Mouse (Mus musculus): ENCODE results near the gene Zbtb24. TPM values are rescaled to one million over a fixed set of nuclear protein-coding genes. Genes with fewer than 3 reads are reported as not detected.
"Not testable (repeated sequence)": the region's sequence is repeated elsewhere in the genome, so short reads cannot be mapped to it uniquely, and the experiment has no call there.

Gene Zbtb24
- polyA plus RNA-seq, 1 experiment from 2014 or later, result 19.3 TPM

DNA sequence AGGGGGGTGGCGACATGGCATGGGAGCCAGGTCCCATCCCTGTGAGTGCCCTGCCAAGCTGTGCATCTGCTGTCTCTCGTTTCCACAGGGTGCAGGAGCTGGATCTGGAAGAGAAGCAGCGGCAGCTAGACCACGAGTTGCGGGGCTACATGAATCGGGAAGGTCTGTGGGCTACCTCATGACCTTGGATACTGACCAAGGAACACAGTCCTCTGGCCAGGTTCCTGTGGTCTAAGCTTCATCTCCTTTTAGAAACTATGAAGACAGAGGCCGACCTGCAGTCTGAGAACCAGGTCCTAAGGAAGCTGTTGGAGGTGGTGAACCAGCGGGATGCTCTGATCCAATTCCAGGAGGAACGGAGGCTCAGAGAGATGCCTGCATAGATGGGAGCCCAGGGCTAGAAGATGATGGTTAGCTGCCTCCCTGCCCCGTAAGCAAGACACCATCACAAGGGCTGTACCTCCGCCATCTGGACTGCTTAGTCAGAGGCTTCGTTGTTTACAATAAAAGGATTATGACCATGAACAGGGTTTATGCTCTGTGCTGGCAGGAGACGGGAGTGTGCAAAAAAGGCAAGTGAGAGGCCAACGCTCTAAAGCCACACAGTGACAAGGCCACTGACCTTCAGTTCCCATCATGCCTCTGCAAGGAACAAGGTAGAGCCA lies 36.5 kb downstream of the Zbtb24 start:
- 83% methylated on average over 14 of the region's 14 CpGs for WGBS
- H3K9ac ChIP-seq, result no peak overlapping the region
- no peaks in the 10 kb centered on the region for H3K9me3 ChIP-seq
- peaks cover 65% of the 10 kb centered on the region for H3K36me3 ChIP-seq
- H3K27me3 ChIP-seq, result no peaks in the 10 kb centered on the region; the same call in 1 of the 2 replicates
- peaks cover 22% of the 10 kb centered on the region for H3K4me1 ChIP-seq (replicated peaks)
- no peak overlapping the region for H3K4me3 ChIP-seq
- no peak overlapping the region for H3K4me2 ChIP-seq
- no peak for ATAC-seq (ENCODE audit: low read depth)
- no peak overlapping the region for H3K27ac ChIP-seq (replicated peaks)

- Histone ChIP-seq H3K27me3 (no peaks in the 10 kb centered on the region; the same call in 1 of the 2 replicates), H3K9ac (peak overlapping the region; percentile 77)
- no peak for ATAC-seq (ENCODE audit: low read depth)
Observed at GRCm38 (mm10) chr10:41488877-41489276, 38.7 kb downstream of the Zbtb24 start.

GRCm38 (mm10) chr10:41489294-41489693 lies 39.1 kb downstream of the Zbtb24 start:
- WGBS, result 40% methylated on average over 8 of the region's 8 CpGs
- Histone ChIP-seq H3K4me2 (peak overlapping the region; percentile 96), H3K4me3 (peak overlapping the region; percentile 61), H3K27ac (replicated peaks) (no peak overlapping the region), H3K9me3 (no peaks in the 10 kb centered on the region), H3K4me1 (replicated peaks) (peaks cover 22% of the 10 kb centered on the region), H3K27me3 (no peaks in the 10 kb centered on the region; the same call in 1 of the 2 replicates), H3K9ac (peak overlapping the region; percentile 77), H3K36me3 (peaks cover 38% of the 10 kb centered on the region)
- peak; percentile 14; the same call in 1 of the 2 replicates for ATAC-seq (ENCODE audit: low read depth)

More at GRCm38 (mm10) chr10:41488877-41489276, 38.7 kb downstream of the Zbtb24 start:
- Histone ChIP-seq H3K4me2 (peak overlapping the region; percentile 96), H3K4me1 (replicated peaks) (peaks cover 22% of the 10 kb centered on the region), H3K36me3 (peaks cover 43% of the 10 kb centered on the region), H3K4me3 (peak overlapping the region; percentile 61), H3K9me3 (no peaks in the 10 kb centered on the region), H3K27ac (replicated peaks) (no peak overlapping the region)
- WGBS, result 55% methylated on average over 7 of the region's 7 CpGs

DNA sequence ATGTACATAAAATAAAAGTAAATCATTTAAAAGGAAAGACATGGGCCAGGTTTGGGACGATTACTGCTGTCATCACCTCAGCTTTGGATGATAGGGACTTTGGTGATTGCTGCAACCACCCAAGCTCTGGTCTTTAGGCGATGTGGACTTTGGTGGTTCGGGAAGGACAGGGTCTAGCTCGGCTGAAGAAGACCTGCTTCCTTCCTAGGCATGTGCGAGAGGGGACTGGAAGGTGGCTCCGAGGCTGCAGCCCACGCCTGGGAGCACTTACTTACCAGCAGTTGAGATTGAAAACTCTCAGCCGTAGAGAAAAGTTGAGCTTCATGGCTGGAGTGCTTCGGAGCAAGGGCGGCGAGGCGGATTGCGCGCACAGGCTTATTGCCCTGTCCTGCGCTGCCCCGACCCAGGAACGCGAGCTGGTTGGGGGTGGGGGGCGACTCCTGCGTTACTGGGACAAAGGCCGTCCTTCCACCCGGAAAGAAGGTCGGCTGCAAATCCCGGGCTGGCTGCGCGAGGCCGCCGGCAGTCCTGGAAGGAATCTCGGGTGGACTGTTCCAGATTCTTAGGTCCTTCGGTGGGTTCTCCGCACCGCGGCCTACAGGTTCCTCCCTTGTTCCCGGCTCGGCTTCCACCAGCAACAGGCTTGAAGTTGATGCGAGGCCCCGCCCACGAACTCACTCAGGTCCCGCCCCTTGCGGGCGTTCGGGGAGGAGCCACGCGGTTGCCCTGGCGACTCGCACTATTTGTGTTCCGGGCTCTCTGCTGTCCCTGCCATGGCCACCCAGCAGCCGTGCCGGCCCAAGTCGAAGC lies 39.7 kb downstream of the Zbtb24 start, which contains the start of the genes Smpd2 and Ppil6:
TSS of gene Smpd2 (minus strand) at position 662 of the 810 bp plus-strand sequence.
TSS of gene Ppil6 (plus strand) at position 732 of the 810 bp plus-strand sequence.
- Histone ChIP-seq H3K27me3 (no peaks in the 10 kb centered on the region; the same call in 1 of the 2 replicates), H3K4me1 (replicated peaks) (peaks cover 22% of the 10 kb centered on the region), H3K4me3 (peak within 1 kb of the TSS; percentile 61), H3K36me3 (peaks cover 32% of the 10 kb centered on the region), H3K4me2 (peak within 1 kb of the TSS; percentile 96), H3K9ac (peak within 1 kb of the TSS; percentile 77), H3K27ac (replicated peaks) (no peak within 1 kb of the TSS), H3K9me3 (no peaks in the 10 kb centered on the region)
- WGBS, result 2% methylated on average over 50 of the region's 50 CpGs
- ATAC-seq (ENCODE audit: low read depth), result peak; percentile 97

- under 1% methylated on average over 29 of the region's 29 CpGs for WGBS
- peak; percentile 66 for ATAC-seq (ENCODE audit: low read depth)
- H3K9ac ChIP-seq, result peak overlapping the region; percentile 77
- H3K4me3 ChIP-seq, result peak overlapping the region; percentile 61
- peak overlapping the region; percentile 96 for H3K4me2 ChIP-seq
- no peaks in the 10 kb centered on the region for H3K9me3 ChIP-seq
- H3K4me1 ChIP-seq (replicated peaks), result peaks cover 22% of the 10 kb centered on the region
- H3K27me3 ChIP-seq, result no peaks in the 10 kb centered on the region; the same call in 1 of the 2 replicates
- H3K27ac ChIP-seq (replicated peaks), result no peak overlapping the region
- peaks cover 26% of the 10 kb centered on the region for H3K36me3 ChIP-seq
Observed at GRCm38 (mm10) chr10:41490518-41490873, 40.3 kb downstream of the Zbtb24 start.

DNA sequence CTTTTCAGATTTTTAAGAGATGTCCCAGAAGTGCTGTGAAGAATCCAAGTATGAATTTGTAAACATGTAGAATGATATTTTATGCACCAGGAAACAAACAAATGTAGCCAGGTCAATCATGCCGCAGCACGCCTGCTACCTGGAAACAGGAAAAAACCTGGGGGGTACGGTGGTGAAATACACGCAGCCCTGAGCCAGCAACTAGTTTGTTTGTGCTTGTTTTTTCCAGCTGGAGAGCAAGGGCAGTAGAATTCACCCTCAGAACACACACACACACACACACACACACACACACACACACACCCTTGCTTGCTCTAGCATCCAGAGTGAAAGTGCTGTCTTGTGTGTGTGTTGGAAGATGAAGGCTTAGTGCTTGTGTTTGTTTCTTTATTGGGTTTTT lies 40.9 kb downstream of the Zbtb24 start:
- H3K4me2 ChIP-seq, result peak overlapping the region; percentile 96
- peaks cover 22% of the 10 kb centered on the region for H3K4me1 ChIP-seq (replicated peaks)
- WGBS, result 65% methylated on average over 4 of the region's 4 CpGs
- peak overlapping the region; percentile 61; the same call in 1 of the 2 replicates for H3K4me3 ChIP-seq
- peaks cover 20% of the 10 kb centered on the region for H3K36me3 ChIP-seq
- H3K9me3 ChIP-seq, result no peaks in the 10 kb centered on the region
- H3K9ac ChIP-seq, result no peak overlapping the region
- no peak overlapping the region for H3K27ac ChIP-seq (replicated peaks)
- no peak for ATAC-seq (ENCODE audit: low read depth)
- no peaks in the 10 kb centered on the region; the same call in 1 of the 2 replicates for H3K27me3 ChIP-seq

- H3K9me3 ChIP-seq, result no peaks in the 10 kb centered on the region
- H3K36me3 ChIP-seq, result no peaks in the 10 kb centered on the region
- no peaks in the 10 kb centered on the region for H3K27me3 ChIP-seq
- H3K4me2 ChIP-seq, result no peak overlapping the region
- ATAC-seq (ENCODE audit: low read depth), result no peak
- H3K4me1 ChIP-seq (replicated peaks), result no peaks in the 10 kb centered on the region
- no peak overlapping the region for H3K27ac ChIP-seq (replicated peaks)
- WGBS, result 71% methylated on average over 4 of the region's 4 CpGs
- no peak overlapping the region for H3K9ac ChIP-seq
- H3K4me3 ChIP-seq, result no peak overlapping the region
Observed at GRCm38 (mm10) chr10:41500941-41501340, 50.8 kb downstream of the Zbtb24 start.

DNA sequence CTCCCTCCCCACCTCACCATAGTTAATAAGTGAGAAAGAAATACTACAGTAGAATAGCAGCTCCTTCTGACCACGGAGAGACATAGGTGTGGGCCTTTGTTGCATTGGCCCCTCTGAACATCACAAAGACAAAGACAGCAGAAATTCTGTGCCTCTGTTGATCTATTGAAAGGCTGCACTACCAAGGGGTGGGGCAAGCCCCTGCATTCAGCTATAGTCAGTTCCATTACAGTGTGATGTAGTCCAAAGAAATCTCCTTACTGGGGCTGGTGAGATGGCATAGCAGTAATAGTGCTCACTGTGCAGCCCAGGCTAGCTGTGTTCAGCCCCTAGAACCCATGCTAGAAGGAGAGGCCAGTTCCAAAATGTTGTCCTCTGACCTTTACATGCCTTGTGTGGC lies 54.8 kb downstream of the Zbtb24 start:
- no peaks in the 10 kb centered on the region for H3K9me3 ChIP-seq
- no peak overlapping the region for H3K9ac ChIP-seq
- H3K4me2 ChIP-seq, result no peak overlapping the region
- H3K27ac ChIP-seq (replicated peaks), result no peak overlapping the region
- no peaks in the 10 kb centered on the region for H3K4me1 ChIP-seq (replicated peaks)
- ATAC-seq (ENCODE audit: low read depth), result peak; percentile 43; the same call in 1 of the 2 replicates
- 93% methylated on average over 1 of the region's 1 CpGs for WGBS
- no peaks in the 10 kb centered on the region for H3K36me3 ChIP-seq
- no peaks in the 10 kb centered on the region for H3K27me3 ChIP-seq
- no peak overlapping the region for H3K4me3 ChIP-seq

DNA sequence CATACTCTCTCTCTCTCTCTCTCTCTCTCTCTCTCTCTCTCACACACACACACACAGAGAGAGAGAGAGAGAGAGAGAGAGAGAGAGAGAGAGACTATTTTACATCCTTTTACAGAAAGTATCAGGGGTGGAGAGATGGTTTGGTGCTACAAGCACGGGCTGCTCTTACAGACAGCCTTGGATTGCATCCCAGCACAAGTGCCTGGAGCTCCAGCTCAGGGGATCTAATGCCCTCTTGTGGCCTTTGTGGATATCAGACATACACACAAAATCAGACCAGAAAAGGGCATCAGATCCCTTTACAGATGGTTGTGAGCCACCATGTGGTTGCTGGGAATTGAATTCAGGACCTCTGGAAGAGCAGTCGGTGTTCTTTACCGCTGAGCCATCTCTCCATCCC lies 55.3 kb downstream of the Zbtb24 start:
- H3K9me3 ChIP-seq; H3K4me3 ChIP-seq; H3K4me2 ChIP-seq; H3K27me3 ChIP-seq; H3K27ac ChIP-seq (replicated peaks); H3K9ac ChIP-seq; H3K4me1 ChIP-seq (replicated peaks); H3K36me3 ChIP-seq: not testable (repeated sequence)
- 3% methylated on average over 3 of the region's 3 CpGs for whole genome bisulfite sequencing
- ATAC-seq (ENCODE audit: low read depth), result peak; percentile 87

GRCm38 (mm10) chr10:41509160-41509559 lies 59.0 kb downstream of the Zbtb24 start:
- WGBS, result 33% methylated on average over 2 of the region's 2 CpGs

DNA sequence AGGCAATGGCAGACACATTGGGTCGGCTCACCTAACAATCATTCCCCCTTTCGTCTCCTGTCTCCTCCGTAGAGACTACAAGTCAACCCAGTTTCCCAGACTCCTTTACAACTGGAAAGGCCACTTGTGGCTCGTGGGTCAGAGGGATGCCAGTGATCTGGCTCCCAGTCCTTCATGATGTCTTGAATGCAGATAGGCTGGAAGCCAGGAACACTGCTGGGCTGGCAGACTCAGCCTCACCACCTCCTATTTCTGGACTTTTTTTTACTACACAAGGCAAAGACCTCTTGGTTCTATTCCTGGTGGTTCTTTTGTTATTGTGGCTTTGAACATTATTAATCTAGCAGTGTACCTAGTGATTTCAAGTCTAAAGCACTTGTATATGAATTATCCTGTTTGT lies 64.1 kb downstream of the Zbtb24 start:
- H3K4me3 ChIP-seq, result no peak overlapping the region
- no peak overlapping the region for H3K27ac ChIP-seq (replicated peaks)
- WGBS, result 79% methylated on average over 4 of the region's 4 CpGs
- no peak overlapping the region for H3K9ac ChIP-seq
- no peaks in the 10 kb centered on the region for H3K4me1 ChIP-seq (replicated peaks)
- H3K9me3 ChIP-seq, result no peaks in the 10 kb centered on the region
- H3K4me2 ChIP-seq, result no peak overlapping the region
- ATAC-seq (ENCODE audit: low read depth), result no peak
- H3K27me3 ChIP-seq, result no peaks in the 10 kb centered on the region
- H3K36me3 ChIP-seq, result no peaks in the 10 kb centered on the region

More at GRCm38 (mm10) chr10:41509160-41509559, 59.0 kb downstream of the Zbtb24 start:
- no peaks in the 10 kb centered on the region for H3K27me3 ChIP-seq
- no peak overlapping the region for H3K27ac ChIP-seq (replicated peaks)
- H3K4me3 ChIP-seq, result no peak overlapping the region
- H3K9me3 ChIP-seq, result no peaks in the 10 kb centered on the region
- H3K4me1 ChIP-seq (replicated peaks), result no peaks in the 10 kb centered on the region
- H3K36me3 ChIP-seq, result no peaks in the 10 kb centered on the region
- no peak for ATAC-seq (ENCODE audit: low read depth)
- no peak overlapping the region for H3K9ac ChIP-seq
- no peak overlapping the region for H3K4me2 ChIP-seq

DNA sequence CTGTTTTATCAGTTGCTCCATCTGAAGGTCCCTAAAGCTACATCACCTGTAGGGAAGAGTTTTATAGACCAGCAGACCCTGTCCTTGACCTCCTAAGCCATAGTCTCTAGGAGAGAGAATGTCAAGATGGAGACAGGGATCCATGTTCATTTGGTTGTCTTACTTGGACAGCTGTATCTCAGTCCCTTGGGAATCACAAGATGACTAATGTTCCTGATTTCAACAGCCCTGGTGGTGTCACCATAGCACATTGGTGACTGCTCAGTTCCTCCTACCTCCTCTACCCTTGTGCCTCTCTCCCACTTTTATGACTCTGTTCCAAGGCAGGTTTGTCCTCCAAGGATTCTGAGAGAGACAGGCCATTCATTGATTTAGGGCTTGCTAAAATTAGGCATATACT lies 64.7 kb downstream of the Zbtb24 start:
- Histone ChIP-seq H3K9me3 (no peaks in the 10 kb centered on the region), H3K36me3 (no peaks in the 10 kb centered on the region), H3K4me3 (no peak overlapping the region), H3K27me3 (no peaks in the 10 kb centered on the region), H3K9ac (no peak overlapping the region), H3K27ac (replicated peaks) (no peak overlapping the region), H3K4me1 (replicated peaks) (no peaks in the 10 kb centered on the region), H3K4me2 (no peak overlapping the region)
- no peak for ATAC-seq (ENCODE audit: low read depth)
